Mouse (Mus musculus) stomach, embryonic 14.5 days (tissue): ENCODE data around the gene Mrvi1. TPM values are rescaled to one million over a fixed set of nuclear protein-coding genes. Genes with fewer than 3 reads are reported as not detected.
A peak's percentile ranks its signal among the peaks of the same experiment; 100 is the strongest.

Experiments used
- ATAC-seq: fragments of 200-750 bp; cut with Nextera tagmentation; 2 replicates; pipeline ENCODE4 v1.8.0; 2017; ENCODE audit warnings: low read depth, moderate TSS enrichment; ENCODE audit not compliant: insufficient number of reproducible peaks, insufficient read depth, low FRiP score
- H3K27ac ChIP-seq: fragments of 300-500 bp; sonication (generic); 2 replicates; pipeline ENCODE4 v1.5.1; 2014; ENCODE audit warnings: mild to moderate bottlenecking, low read length, moderate library complexity, mixed read lengths
- H3K27me3 ChIP-seq: fragments of 300-500 bp; sonication (generic); 2 replicates; pipeline ENCODE4 v1.6.1; 2014; ENCODE audit warnings: low read length, control low read depth, mixed read lengths; ENCODE audit not compliant: control insufficient read depth, insufficient read depth
- H3K36me3 ChIP-seq: fragments of 300-500 bp; sonication (generic); 2 replicates; pipeline ENCODE4 v1.6.1; 2014; ENCODE audit warnings: mild to moderate bottlenecking, control low read depth, low read length, moderate library complexity, mixed read lengths; ENCODE audit not compliant: control insufficient read depth, insufficient read depth
- H3K4me1 ChIP-seq: fragments of 300-500 bp; sonication (generic); 2 replicates; pipeline ENCODE4 v1.6.1; 2014; ENCODE audit warnings: low read length, control low read depth, mixed read lengths; ENCODE audit not compliant: control insufficient read depth, insufficient read depth
- H3K4me2 ChIP-seq: fragments of 300-500 bp; sonication (generic); replicated peaks from 2 replicates; pipeline ENCODE4 v1.6.1; 2014; ENCODE audit warnings: low read depth, low read length, control low read depth
- H3K4me3 ChIP-seq: fragments of 300-500 bp; sonication (generic); 2 replicates; pipeline ENCODE4 v1.5.1; 2014; ENCODE audit warnings: low read depth, low read length, control low read depth
- H3K9ac ChIP-seq: fragments of 300-500 bp; sonication (generic); replicated peaks from 2 replicates; pipeline ENCODE4 v1.6.1; 2014; ENCODE audit warnings: low read depth, mild to moderate bottlenecking, control low read depth, low read length, moderate library complexity, mixed read lengths
- H3K9me3 ChIP-seq: fragments of 300-500 bp; sonication (generic); 2 replicates; pipeline ENCODE4 v1.6.1; 2016; ENCODE audit warnings: low read depth, low read length, control low read depth; ENCODE audit not compliant: control insufficient read depth
- WGBS: fragments of 180-500 bp; shearing (Covaris S2); extraction: QIAGEN DNeasy Blood & Tissue Kit; methylation state at CpG from one replicate; pipeline ENCODE4 v1.1.7; 2014; 5-methylcytosine and 5-hydroxymethylcytosine counted together
- polyA plus RNA-seq: library from polyadenylated mRNA; unstranded; fragments of >200 nt; fragmentation: Nextera tagmentation; extraction: Ambion mirVana; gene quantifications from 2 replicates; pipeline ENCODE4 v1.2.1, GENCODE M21; 2014

Mrvi1 gene
- polyA plus RNA-seq, 1 experiment from 2014 or later = 36.3 TPM

DNA sequence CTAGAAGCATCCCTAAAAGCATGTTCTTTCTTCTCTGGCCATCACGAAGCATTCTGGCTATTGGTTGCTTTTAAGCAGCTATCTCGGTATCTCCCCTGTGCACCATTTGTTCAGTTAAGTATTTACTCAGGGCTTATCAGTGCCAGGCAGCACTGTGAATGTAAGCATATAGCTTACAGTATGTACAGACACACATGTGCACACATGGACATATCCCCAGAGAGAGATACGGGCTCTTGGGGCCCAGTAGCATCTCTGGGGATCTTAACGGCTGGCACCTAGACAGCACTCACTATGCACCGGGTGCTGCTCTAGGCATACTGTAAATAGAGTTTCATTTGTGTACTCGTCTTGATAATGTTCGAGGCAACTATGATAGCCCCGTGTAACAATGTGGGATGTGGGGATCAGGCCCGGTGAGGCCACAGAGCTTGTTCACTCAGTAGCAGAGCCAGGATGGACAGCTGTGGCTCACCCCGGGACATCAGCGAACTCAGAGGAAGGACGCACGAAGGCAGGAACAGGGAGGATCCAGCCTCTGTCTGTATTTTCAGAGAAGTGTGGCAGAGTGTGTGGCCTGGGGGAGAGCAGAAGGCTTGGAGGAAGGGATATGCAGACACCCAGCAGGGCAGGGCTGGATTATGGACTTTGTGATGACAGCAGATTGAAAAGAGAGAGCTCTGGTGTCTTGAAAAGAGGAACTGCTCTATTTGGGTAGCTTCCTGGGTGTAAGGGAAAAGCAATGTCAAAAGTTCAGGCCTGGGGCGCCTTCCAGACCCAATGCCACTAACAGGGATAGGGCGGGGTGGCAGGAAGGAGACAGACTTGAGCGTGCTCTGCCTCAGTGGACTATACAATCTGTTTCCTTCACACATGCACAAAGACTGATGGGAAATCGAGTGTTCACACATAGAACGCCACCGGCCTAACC, 61.7 kb downstream of the Mrvi1 start:
- no peak overlapping the region for H3K9ac ChIP-seq
- H3K4me3 ChIP-seq = no peak overlapping the region
- peaks cover 9% of the 10 kb centered on the region; the same call in 1 of the 2 replicates for H3K4me1 ChIP-seq
- H3K27me3 ChIP-seq = no peaks in the 10 kb centered on the region
- WGBS = 61% methylated on average over 19 of the region's 19 CpGs
- peak; percentile 88 for ATAC-seq
- no peaks in the 10 kb centered on the region; the same call in 1 of the 2 replicates for H3K36me3 ChIP-seq
- no peak overlapping the region for H3K4me2 ChIP-seq
- no peaks in the 10 kb centered on the region for H3K9me3 ChIP-seq
- H3K27ac ChIP-seq = peak overlapping the region; percentile 7; the same call in 1 of the 2 replicates

DNA sequence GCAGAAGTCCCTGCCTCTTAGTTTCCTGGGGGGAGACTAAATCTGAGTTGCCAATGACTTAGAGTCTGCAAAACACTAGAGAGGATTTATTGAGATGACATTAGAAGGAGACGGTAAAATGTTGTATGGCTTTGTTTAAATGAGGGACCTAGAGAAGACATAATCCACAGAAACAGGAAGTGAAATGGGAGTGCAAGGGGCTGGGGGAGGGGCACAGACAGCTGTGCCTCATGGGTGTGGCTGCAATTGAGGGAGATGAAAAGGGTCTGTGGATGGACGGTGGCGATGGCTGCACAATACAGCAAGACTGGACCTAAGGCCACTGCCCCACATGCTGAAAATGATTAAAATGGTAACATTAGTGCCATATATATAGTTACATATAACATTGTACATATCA, 62.5 kb downstream of the Mrvi1 start:
- WGBS = 32% methylated on average over 3 of the region's 3 CpGs
- Histone ChIP-seq H3K4me3 (no peak overlapping the region), H3K9ac (no peak overlapping the region), H3K4me2 (no peak overlapping the region), H3K27ac (no peak overlapping the region), H3K9me3 (no peaks in the 10 kb centered on the region), H3K27me3 (no peaks in the 10 kb centered on the region), H3K4me1 (peaks cover 9% of the 10 kb centered on the region; the same call in 1 of the 2 replicates), H3K36me3 (no peaks in the 10 kb centered on the region; the same call in 1 of the 2 replicates)
- no peak for ATAC-seq

- no peaks in the 10 kb centered on the region for H3K27me3 ChIP-seq
- no peak overlapping the region for H3K4me2 ChIP-seq
- 32% methylated on average over 7 of the region's 7 CpGs for WGBS
- no peak overlapping the region for H3K4me3 ChIP-seq
- H3K27ac ChIP-seq = no peak overlapping the region
- H3K4me1 ChIP-seq = peaks cover 7% of the 10 kb centered on the region; the same call in 1 of the 2 replicates
- ATAC-seq = no peak
- no peaks in the 10 kb centered on the region for H3K9me3 ChIP-seq
- no peaks in the 10 kb centered on the region for H3K36me3 ChIP-seq
- H3K9ac ChIP-seq = no peak overlapping the region
These were observed 66.3 kb downstream of the Mrvi1 start for GRCm38 (mm10) chr7:110915913-110916312.

DNA sequence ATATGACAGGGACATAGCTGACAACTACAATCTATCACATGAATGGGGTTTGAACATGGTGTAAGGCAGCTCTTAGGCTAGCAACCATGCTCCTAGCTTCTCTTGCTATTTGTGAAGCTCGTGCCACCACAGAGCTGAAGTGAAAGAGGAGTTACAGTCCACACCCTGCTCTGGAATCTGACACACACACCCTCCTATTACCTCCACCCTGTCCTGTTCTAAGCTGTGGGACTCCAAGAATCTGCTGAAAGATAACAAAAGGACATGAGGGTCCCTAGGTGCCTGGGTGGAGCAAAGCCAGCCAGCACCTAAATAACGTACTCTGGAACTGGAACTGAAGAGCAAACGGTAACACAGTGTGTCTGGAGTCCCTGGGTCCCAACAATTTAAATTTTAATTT, 67.7 kb downstream of the Mrvi1 start:
- H3K27ac ChIP-seq = no peak overlapping the region
- no peaks in the 10 kb centered on the region for H3K27me3 ChIP-seq
- peak; percentile 63; the same call in 1 of the 2 replicates for ATAC-seq
- 61% methylated on average over 3 of the region's 3 CpGs for WGBS
- H3K4me3 ChIP-seq = no peak overlapping the region
- H3K4me2 ChIP-seq = no peak overlapping the region
- H3K9me3 ChIP-seq = no peaks in the 10 kb centered on the region
- H3K9ac ChIP-seq = no peak overlapping the region
- H3K4me1 ChIP-seq = peaks cover under 1% of the 10 kb centered on the region; the same call in 1 of the 2 replicates
- no peaks in the 10 kb centered on the region for H3K36me3 ChIP-seq

DNA sequence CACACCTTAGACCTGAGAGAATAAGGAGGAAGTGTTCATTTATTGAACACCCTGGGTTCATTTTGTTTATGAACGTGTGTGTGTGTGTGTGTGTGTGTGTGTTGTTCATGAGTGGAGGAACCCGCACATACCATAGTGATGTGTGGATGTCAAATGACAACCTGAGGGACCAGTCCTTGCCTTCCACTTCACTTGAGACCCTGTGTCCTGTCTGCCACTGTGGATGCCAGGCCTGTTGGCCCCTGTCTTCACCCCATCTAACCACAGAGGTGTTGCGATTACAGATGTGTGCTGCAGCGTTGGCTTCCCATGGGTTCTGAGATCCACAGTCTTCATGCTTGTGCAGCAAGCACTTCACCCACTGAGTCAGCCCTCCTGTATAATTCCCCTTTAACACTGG, 68.5 kb downstream of the Mrvi1 start:
- Histone ChIP-seq H3K36me3 (no peaks in the 10 kb centered on the region), H3K4me2 (no peak overlapping the region), H3K27me3 (no peaks in the 10 kb centered on the region), H3K9me3 (no peaks in the 10 kb centered on the region), H3K4me3 (no peak overlapping the region), H3K4me1 (no peaks in the 10 kb centered on the region), H3K27ac (no peak overlapping the region), H3K9ac (no peak overlapping the region)
- no peak for ATAC-seq
- 89% methylated on average over 4 of the region's 4 CpGs for WGBS

- Histone ChIP-seq H3K4me2 (no peak overlapping the region), H3K27me3 (no peaks in the 10 kb centered on the region), H3K27ac (no peak overlapping the region), H3K9ac (no peak overlapping the region), H3K4me1 (no peaks in the 10 kb centered on the region), H3K36me3 (no peaks in the 10 kb centered on the region), H3K9me3 (no peaks in the 10 kb centered on the region), H3K4me3 (no peak overlapping the region)
- WGBS = 62% methylated on average over 8 of the region's 8 CpGs
- ATAC-seq = no peak
These were observed 73.8 kb downstream of the Mrvi1 start for GRCm38 (mm10) chr7:110908209-110909144.

GRCm38 (mm10) chr7:110906566-110906965, 75.7 kb downstream of the Mrvi1 start:
- no peak overlapping the region for H3K4me3 ChIP-seq
- H3K9ac ChIP-seq = no peak overlapping the region
- H3K9me3 ChIP-seq = no peaks in the 10 kb centered on the region
- 76% methylated on average over 2 of the region's 2 CpGs for WGBS
- no peaks in the 10 kb centered on the region for H3K27me3 ChIP-seq
- H3K36me3 ChIP-seq = no peaks in the 10 kb centered on the region; the same call in 1 of the 2 replicates
- H3K4me1 ChIP-seq = no peaks in the 10 kb centered on the region
- no peak overlapping the region for H3K27ac ChIP-seq
- no peak overlapping the region for H3K4me2 ChIP-seq
- ATAC-seq = no peak

- H3K27me3 ChIP-seq = no peaks in the 10 kb centered on the region
- no peak overlapping the region for H3K27ac ChIP-seq
- H3K9ac ChIP-seq = no peak overlapping the region
- H3K4me2 ChIP-seq = no peak overlapping the region
- peaks cover 5% of the 10 kb centered on the region for H3K36me3 ChIP-seq
- no peaks in the 10 kb centered on the region for H3K4me1 ChIP-seq
- 57% methylated on average over 7 of the region's 7 CpGs for WGBS
- no peaks in the 10 kb centered on the region for H3K9me3 ChIP-seq
- ATAC-seq = 0 out of 2 replicates have a peak, but pooled peaks have one; percentile 49
- no peak overlapping the region for H3K4me3 ChIP-seq
These were observed 79.0 kb downstream of the Mrvi1 start for GRCm38 (mm10) chr7:110903226-110903625.
